Mouse (Mus musculus) layer of hippocampus, postnatal 36 days (tissue): ENCODE measurements around the gene Kif28. TPM values are rescaled to one million over a fixed set of nuclear protein-coding genes. Genes with fewer than 3 reads are reported as not detected.

Source experiments
- total RNA-seq, 2 experiments: library from RNA; stranded (reverse); gene quantifications; 2 replicates each; pipeline ENCODE4 v1.2.3; 2021

Kif28 gene
- total RNA-seq, 2 experiments from 2014 or later, result 0.91 TPM; not detected in 1

Other genes starting within 250 kb of the Kif28 start
- gene Smyd3, start 227.2 kb downstream of the Kif28 start, total RNA-seq, result 10 to 100 TPM; 21.7 to 23.7 TPM
- 10 to 100 TPM; 27.0 to 27.4 TPM for gene Tfb2m, start 199.0 kb downstream of the Kif28 start, total RNA-seq
- gene Cnst, start 198.9 kb downstream of the Kif28 start, total RNA-seq, result 10 to 100 TPM; 32.9 to 36.2 TPM
- gene Sccpdh, start 77.1 kb downstream of the Kif28 start, total RNA-seq, result 10 to 100 TPM; 57.7 to 57.8 TPM
- gene Gm10518, start 58.1 kb upstream of the Kif28 start, total RNA-seq, result not detected
- gene Ahctf1, start 58.4 kb upstream of the Kif28 start, total RNA-seq, result 10 to 100 TPM; 39.9 to 55.1 TPM
- 100 to 1,000 TPM; 239 to 246 TPM for gene Cdc42bpa, start 215.2 kb upstream of the Kif28 start, total RNA-seq